Mouse (Mus musculus) ES-E14 (cell line): ENCODE measurements around the gene Lgals9. TPM values are rescaled to one million over a fixed set of nuclear protein-coding genes. Genes with fewer than 3 reads are reported as not detected.

Experiments used
- DNase-seq: peaks from one replicate; pipeline ENCODE4 v3.0.0-alpha.2; 2013; ENCODE audit warnings: low read depth, low spot score
- H3K27ac ChIP-seq: 2 replicates; pipeline ENCODE4 v1.5.1; 2012; ENCODE audit warnings: low read depth, mild to moderate bottlenecking, low read length, moderate library complexity, mixed read lengths; ENCODE audit not compliant: poor library complexity, insufficient read depth, severe bottlenecking
- H3K36me3 ChIP-seq: 2 replicates; pipeline ENCODE4 v1.6.1; 2012; ENCODE audit warnings: mild to moderate bottlenecking, low read length, moderate library complexity, mixed read lengths; ENCODE audit not compliant: control insufficient read depth, poor library complexity, insufficient read depth, severe bottlenecking
- H3K4me1 ChIP-seq, 2 experiments: fragments of 150-350 bp in 1 of 2; sonication (generic) in 1 of 2; 2 replicates each; pipeline ENCODE4 v1.6.1; 2012; ENCODE audit warnings: low read length in 2 of 2, mild to moderate bottlenecking in 1 of 2, mixed read lengths in 1 of 2; ENCODE audit not compliant: control insufficient read depth in 2 of 2, insufficient read depth in 2 of 2, poor library complexity in 1 of 2
- H3K4me3 ChIP-seq, 2 experiments: fragments of 150-350 bp in 1 of 2; sonication (generic) in 1 of 2; 2 replicates each; pipeline ENCODE4 v1.5.1; 2012; ENCODE audit warnings: low read length in 2 of 2, low read depth in 1 of 2, mild to moderate bottlenecking in 1 of 2, mixed read lengths in 1 of 2; ENCODE audit not compliant: insufficient read depth in 1 of 2, poor library complexity in 1 of 2, severe bottlenecking in 1 of 2
- H3K9ac ChIP-seq: 2 replicates; pipeline ENCODE4 v1.6.1; 2012; ENCODE audit warnings: low read depth, mild to moderate bottlenecking, low read length, mixed read lengths; ENCODE audit not compliant: poor library complexity, insufficient read depth, severe bottlenecking
- H3K9me3 ChIP-seq: fragments of 150-350 bp; sonication (generic); 2 replicates; pipeline ENCODE4 v1.6.1; 2012; ENCODE audit warnings: low read depth, mild to moderate bottlenecking, low read length; ENCODE audit not compliant: control insufficient read depth, insufficient read depth
- CHD2 ChIP-seq: IDR thresholded peaks from 2 replicates; pipeline ENCODE4 v1.6.1; 2014; ENCODE audit warnings: mild to moderate bottlenecking, low read depth, low read length, inconsistent platforms
- HCFC1 ChIP-seq: IDR thresholded peaks from 2 replicates; pipeline ENCODE4 v1.6.1; 2012; ENCODE audit warnings: low read length, inconsistent platforms, borderline replicate concordance; ENCODE audit not compliant: insufficient read depth
- MAFK ChIP-seq: IDR thresholded peaks from 2 replicates; pipeline ENCODE4 v1.6.1; 2014; ENCODE audit warnings: mild to moderate bottlenecking, low read depth, low read length, inconsistent platforms; ENCODE audit not compliant: insufficient read depth
- ZC3H11A ChIP-seq: IDR thresholded peaks from 2 replicates; pipeline ENCODE4 v1.6.1; 2012; ENCODE audit warnings: low read depth, mild to moderate bottlenecking, inconsistent platforms, low read length, borderline replicate concordance
- ZNF384 ChIP-seq: IDR thresholded peaks from 2 replicates; pipeline ENCODE4 v1.6.1; 2012; ENCODE audit warnings: low read depth, low read length, inconsistent platforms
- in situ Hi-C, 2 experiments: fragments of 600-800 bp; cut with MboI; formaldehyde crosslinking; loops; one replicate each; pipeline ENCODE4 v1.15.1; 2025; ENCODE audit warnings: low sequenced_read_pairs in 2 of 2, inconsistent platforms in 1 of 2; ENCODE audit not compliant: unreplicated experiment in 2 of 2
- total RNA-seq: library from RNA; depleted of rRNA; stranded (reverse); fragments of 300-350 nt; gene quantifications from 2 replicates; pipeline ENCODE4 v1.2.3, GENCODE M21; 2012

Gene Lgals9
- total RNA-seq, 1 experiment, result 8.6 TPM

DNA sequence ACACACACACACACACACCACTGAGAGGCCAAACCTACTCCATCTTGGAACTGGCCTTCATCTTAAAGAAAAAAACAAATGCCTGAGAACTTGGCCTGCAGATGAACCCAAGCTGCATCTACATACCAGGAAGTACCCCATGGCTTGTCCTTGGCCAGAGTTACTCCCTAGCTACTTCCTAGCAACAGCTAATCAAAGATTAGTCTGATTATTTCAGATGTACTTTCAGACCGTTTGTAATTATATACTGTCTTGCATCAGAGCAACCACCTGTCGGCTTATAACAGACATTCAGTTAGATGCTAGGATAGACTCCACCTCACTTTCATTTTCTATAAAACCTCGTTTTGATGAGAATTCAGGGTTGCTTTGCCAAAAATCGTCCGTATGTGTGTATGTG, 21.7 kb upstream of the Lgals9 start:
- Histone ChIP-seq H3K9me3 (no peaks in the 10 kb centered on the region), H3K27ac (peak overlapping the region; percentile 24; the same call in 1 of the 2 replicates), H3K36me3 (no peaks in the 10 kb centered on the region), H3K4me1 (peaks cover 17 to 34% of the 10 kb centered on the region in 2 experiments), H3K4me3 (no peak overlapping the region), H3K9ac (no peak overlapping the region)
- in situ Hi-C loops, result no loop called here
- DNase-seq, result no peak
- no peak for TF ChIP-seq ZC3H11A
- no peak for TF ChIP-seq HCFC1
- TF ChIP-seq ZNF384, result no peak
- TF ChIP-seq CHD2, result no peak
- no peak for TF ChIP-seq MAFK

DNA sequence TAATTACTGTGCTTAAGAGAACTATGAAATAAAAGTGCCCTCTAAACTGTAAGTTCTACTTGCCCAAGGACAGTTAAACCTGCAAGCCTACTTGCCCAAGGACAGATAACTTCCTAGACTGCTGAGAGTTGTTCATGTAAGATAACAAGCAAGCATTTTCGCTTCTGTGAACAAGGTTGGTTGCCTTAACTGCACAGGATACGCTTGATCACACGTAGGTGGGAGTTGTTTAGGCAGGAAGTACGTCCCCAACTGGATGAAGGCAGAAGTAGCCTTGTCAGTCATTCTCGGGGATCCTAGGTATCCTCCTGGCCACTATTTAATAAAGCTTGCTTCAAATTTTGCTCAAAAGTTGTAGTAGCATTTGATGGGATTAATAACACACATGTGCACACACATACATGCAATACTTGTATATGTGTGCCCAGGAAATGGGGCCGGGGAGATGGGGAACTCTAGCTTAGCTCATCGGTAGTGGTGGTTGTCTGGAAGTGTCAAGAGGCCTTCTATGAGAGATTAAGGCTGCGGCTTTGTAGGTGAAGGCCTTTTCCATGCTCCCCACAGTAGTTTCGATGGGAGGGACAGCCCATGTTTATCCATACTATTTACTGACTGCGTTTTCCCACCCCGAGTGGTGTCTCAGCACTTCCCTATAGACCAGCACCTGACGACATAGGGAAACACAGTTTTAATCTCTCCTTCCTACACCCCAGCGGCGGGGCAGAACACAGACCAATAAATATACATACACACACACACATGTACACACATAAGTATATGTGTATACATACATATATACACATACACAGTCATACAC, 21.0 kb upstream of the Lgals9 start:
- Histone ChIP-seq H3K4me1 (peaks cover 17 to 34% of the 10 kb centered on the region in 2 experiments), H3K27ac (peak overlapping the region; percentile 50; the same call in 1 of the 2 replicates), H3K9me3 (no peaks in the 10 kb centered on the region), H3K4me3 (no peak overlapping the region), H3K9ac (peak overlapping the region; percentile 23; the same call in 1 of the 2 replicates), H3K36me3 (no peaks in the 10 kb centered on the region)
- no peak for TF ChIP-seq ZC3H11A
- no peak for TF ChIP-seq ZNF384
- no peak for TF ChIP-seq HCFC1
- TF ChIP-seq CHD2, result no peak
- no peak for TF ChIP-seq MAFK
- in situ Hi-C loops, result no loop called here
- DNase-seq, result no peak

DNA sequence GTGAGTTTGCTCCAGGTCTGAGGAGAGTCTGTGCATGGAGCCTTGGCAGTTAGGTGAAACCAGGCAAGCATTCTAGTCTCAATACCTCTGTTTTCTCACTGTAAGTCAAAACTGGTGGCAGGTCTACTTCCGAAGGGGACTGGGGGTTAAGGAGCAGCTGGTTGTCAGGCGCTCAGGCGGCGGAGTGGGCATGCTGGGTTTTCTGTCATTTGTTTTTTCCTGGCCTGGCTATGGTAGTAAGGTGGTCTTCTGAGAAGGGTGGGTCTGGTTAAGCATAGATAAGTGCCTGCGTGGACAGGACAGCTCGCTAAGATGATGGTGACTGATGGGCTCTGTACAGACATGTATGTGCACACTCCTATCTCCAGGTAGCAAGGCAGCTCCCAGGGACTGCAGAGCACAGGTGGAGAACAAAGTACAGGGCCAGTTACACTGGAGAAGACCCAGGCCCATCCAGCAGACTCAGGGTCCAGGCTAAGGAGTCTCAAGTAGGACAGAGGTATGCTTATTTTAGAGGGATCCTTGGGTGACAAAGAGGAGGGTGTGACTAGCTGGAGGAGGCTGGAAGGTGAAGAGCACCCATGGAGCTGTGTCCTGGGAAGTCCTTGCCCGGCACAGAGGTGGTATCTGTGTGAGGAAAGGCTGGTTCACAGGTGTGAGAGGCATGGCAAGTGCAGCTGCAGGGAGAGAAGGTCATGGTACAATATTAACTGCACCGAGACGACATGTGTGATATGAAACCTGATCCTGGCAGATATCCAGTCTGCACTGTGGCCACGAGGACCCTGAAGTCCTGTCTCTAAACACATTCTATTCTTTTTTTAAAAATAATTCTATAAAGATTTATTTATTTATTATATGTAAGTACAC, 19.3 kb upstream of the Lgals9 start:
- Histone ChIP-seq H3K27ac (peak overlapping the region; percentile 94), H3K4me3 (no peak overlapping the region), H3K4me1 (peaks cover 17 to 34% of the 10 kb centered on the region in 2 experiments), H3K9me3 (no peaks in the 10 kb centered on the region), H3K9ac (peak overlapping the region; percentile 4; the same call in 1 of the 2 replicates), H3K36me3 (no peaks in the 10 kb centered on the region)
- DNase-seq, result no peak
- in situ Hi-C loops, result no loop called here
- TF ChIP-seq ZC3H11A (no peak), CHD2 (no peak), ZNF384 (no peak), HCFC1 (no peak), MAFK (no peak)

DNA sequence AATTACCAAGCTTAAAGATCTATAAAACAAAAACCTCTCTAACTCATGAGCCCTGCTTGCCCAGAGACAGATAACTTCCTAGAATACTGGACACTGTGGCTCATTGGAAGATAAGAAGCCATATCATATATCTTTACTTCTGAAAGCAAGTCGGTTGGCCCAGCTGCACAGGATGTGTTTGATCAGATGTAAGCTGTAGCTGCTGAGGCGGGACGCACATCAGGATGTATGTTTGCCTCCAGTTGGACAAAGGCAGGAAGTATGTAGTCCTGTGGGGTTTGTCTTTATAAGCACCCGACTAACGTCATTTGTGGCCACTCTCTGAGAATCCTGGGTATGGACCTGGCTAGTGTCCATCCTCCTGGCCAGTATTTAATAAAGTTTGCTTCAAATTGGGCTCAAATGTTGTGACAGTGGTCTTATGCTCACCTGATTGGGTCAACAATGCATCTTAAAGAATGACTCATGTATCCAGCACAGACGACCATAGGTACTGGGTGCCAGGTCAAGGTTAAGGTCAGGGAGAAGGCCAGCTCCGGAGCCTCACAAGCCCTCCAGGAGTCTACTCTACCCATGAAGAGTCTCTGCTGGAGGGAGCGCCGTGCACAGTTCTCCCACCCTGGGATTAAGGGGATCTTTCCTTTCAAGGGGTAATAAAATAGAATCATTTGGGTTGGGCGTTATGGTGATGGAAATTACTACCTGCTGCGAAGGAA, 18.5 kb upstream of the Lgals9 start:
- in situ Hi-C loops, result no loop called here
- no peak for TF ChIP-seq CHD2
- no peak for TF ChIP-seq HCFC1
- TF ChIP-seq ZC3H11A, result no peak
- no peak for TF ChIP-seq MAFK
- Histone ChIP-seq H3K27ac (peak overlapping the region; percentile 94; the same call in 1 of the 2 replicates), H3K4me3 (no peak overlapping the region), H3K9ac (peak overlapping the region; percentile 8; the same call in 1 of the 2 replicates), H3K9me3 (peaks cover 2% of the 10 kb centered on the region; the same call in 1 of the 2 replicates), H3K36me3 (no peaks in the 10 kb centered on the region), H3K4me1 (peaks cover 17 to 28% of the 10 kb centered on the region in 2 experiments)
- DNase-seq, result no peak
